9 mouse cellular contexts compared by ENCODE assay signal in genomic region chr13:63231702-63232070, GRCm38 (mm10).
DNase-seq lines count a peak whose midpoint lies in the region; ATAC-seq lines count a peak whose summit lies in the region.
"Had no signal": no experiment of that assay in that cellular context is flagged by ENCODE, and none has a peak within 500 bp of the region (broad histone marks: within the 10 kb centered on the region; RNA-seq: fewer than 3 reads in every experiment).

No protein-coding gene starts in this region.

- DNase-seq in midbrain, embryonic 10.5 days (ENCODE audit: low spot score): no peak

- no peak for ATAC-seq in midbrain, embryonic 16.5 days
- peak; percentile 64 for ATAC-seq in heart, embryonic 15.5 days (replicated peaks; ENCODE audit: insufficient number of reproducible peaks, insufficient read depth, low FRiP score, low read depth)
- peak; percentile 94 for ATAC-seq in kidney, embryonic 16.5 days (ENCODE audit: low FRiP score, low TSS enrichment)
- ATAC-seq in stomach, embryonic 15.5 days (ENCODE audit: insufficient read depth, low FRiP score, low read depth): peak; percentile 81
- ATAC-seq in granulocyte monocyte progenitor cell, adult 5-6 weeks (replicated peaks; ENCODE audit: poor library complexity, severe bottlenecking): no peak
- ATAC-seq in frontal cortex, adult (ENCODE audit: low TSS enrichment): no peak
- ATAC-seq: inflammation-experienced regulatory T-cells, adult 6 months had no signal

- H3K4me1 ChIP-seq in midbrain, embryonic 10.5 days: peaks cover 22% of the 10 kb centered on the region
- H3K4me1 ChIP-seq in midbrain, embryonic 16.5 days (ENCODE audit: control insufficient read depth, insufficient read depth, low read length): 0 out of 2 replicates have a peak, but pooled peaks cover 2% of the 10 kb centered on the region
- peaks cover 20% of the 10 kb centered on the region for H3K4me1 ChIP-seq in heart, embryonic 15.5 days (replicated peaks)
- peaks cover 33% of the 10 kb centered on the region for H3K4me1 ChIP-seq in kidney, embryonic 16.5 days (ENCODE audit: insufficient read depth, low read length)
- peaks cover 23% of the 10 kb centered on the region; the same call in 1 of the 2 replicates for H3K4me1 ChIP-seq in stomach, embryonic 15.5 days

- H3K9ac ChIP-seq in midbrain, embryonic 16.5 days (ENCODE audit: low read depth, low read length): no peak overlapping the region
- no peak overlapping the region for H3K9ac ChIP-seq in heart, embryonic 15.5 days
- H3K9ac ChIP-seq in kidney, embryonic 16.5 days (replicated peaks; ENCODE audit: low read length): peak overlapping the region; percentile 50; the same call in 1 of the 2 replicates
- no peak overlapping the region for H3K9ac ChIP-seq in stomach, embryonic 15.5 days
- H3K9ac ChIP-seq: limb, embryonic 12.5 days had no signal

- H3K9me3 ChIP-seq in midbrain, embryonic 10.5 days (replicated peaks): no peaks in the 10 kb centered on the region
- H3K9me3 ChIP-seq in midbrain, embryonic 16.5 days (replicated peaks; ENCODE audit: control insufficient read depth, low read length, poor library complexity, severe bottlenecking): no peaks in the 10 kb centered on the region
- no peaks in the 10 kb centered on the region for H3K9me3 ChIP-seq in heart, embryonic 15.5 days (replicated peaks)
- no peaks in the 10 kb centered on the region for H3K9me3 ChIP-seq in kidney, embryonic 16.5 days (ENCODE audit: low read length)
- H3K9me3 ChIP-seq in stomach, embryonic 15.5 days: no peaks in the 10 kb centered on the region
- H3K9me3 ChIP-seq: limb, embryonic 12.5 days had no signal

- 33% methylated on average over 3 of the region's 3 CpGs for WGBS in midbrain, embryonic 10.5 days
- 15% methylated on average over 3 of the region's 3 CpGs for WGBS in midbrain, embryonic 16.5 days
- WGBS in heart, embryonic 15.5 days: 14% methylated on average over 3 of the region's 3 CpGs
- WGBS in kidney, embryonic 16.5 days: 11% methylated on average over 3 of the region's 3 CpGs
- WGBS in stomach, embryonic 15.5 days: 15% methylated on average over 3 of the region's 3 CpGs

- H3K27ac ChIP-seq in midbrain, embryonic 10.5 days (replicated peaks): 0 out of 2 replicates have a peak overlapping the region, but pooled peaks have one; percentile 18
- no peak overlapping the region for H3K27ac ChIP-seq in midbrain, embryonic 16.5 days (ENCODE audit: low read length)
- H3K27ac ChIP-seq in heart, embryonic 15.5 days: peak overlapping the region; percentile 80
- peak overlapping the region; percentile 98 for H3K27ac ChIP-seq in kidney, embryonic 16.5 days (ENCODE audit: low read length)
- peak overlapping the region; percentile 86 for H3K27ac ChIP-seq in stomach, embryonic 15.5 days

- no peaks in the 10 kb centered on the region for H3K27me3 ChIP-seq in midbrain, embryonic 10.5 days (ENCODE audit: low read depth, poor library complexity, severe bottlenecking)
- no peaks in the 10 kb centered on the region for H3K27me3 ChIP-seq in midbrain, embryonic 16.5 days (ENCODE audit: control insufficient read depth, insufficient read depth, low read depth, low read length)
- no peaks in the 10 kb centered on the region for H3K27me3 ChIP-seq in heart, embryonic 15.5 days
- H3K27me3 ChIP-seq in kidney, embryonic 16.5 days (ENCODE audit: insufficient read depth, low read length): no peaks in the 10 kb centered on the region
- no peaks in the 10 kb centered on the region for H3K27me3 ChIP-seq in stomach, embryonic 15.5 days (replicated peaks)
- H3K27me3 ChIP-seq: limb, embryonic 12.5 days had no signal

- H3K4me3 ChIP-seq in midbrain, embryonic 10.5 days: no peak overlapping the region
- H3K4me3 ChIP-seq in midbrain, embryonic 16.5 days (ENCODE audit: low read depth, low read length): no peak overlapping the region
- no peak overlapping the region for H3K4me3 ChIP-seq in heart, embryonic 15.5 days
- H3K4me3 ChIP-seq in kidney, embryonic 16.5 days (ENCODE audit: low read length): no peak overlapping the region
- H3K4me3 ChIP-seq in stomach, embryonic 15.5 days (replicated peaks): no peak overlapping the region
- H3K4me3 ChIP-seq: limb, embryonic 12.5 days had no signal

- no peak overlapping the region for H3K4me2 ChIP-seq in midbrain, embryonic 16.5 days (ENCODE audit: low read length)
- no peak overlapping the region for H3K4me2 ChIP-seq in heart, embryonic 15.5 days
- no peak overlapping the region for H3K4me2 ChIP-seq in kidney, embryonic 16.5 days (replicated peaks; ENCODE audit: low read depth, low read length)
- H3K4me2 ChIP-seq in stomach, embryonic 15.5 days: no peak overlapping the region
- H3K4me2 ChIP-seq: limb, embryonic 12.5 days had no signal

- H3K36me3 ChIP-seq in midbrain, embryonic 10.5 days: no peaks in the 10 kb centered on the region
- no peaks in the 10 kb centered on the region for H3K36me3 ChIP-seq in midbrain, embryonic 16.5 days (ENCODE audit: control insufficient read depth, insufficient read depth, low read length)
- H3K36me3 ChIP-seq in heart, embryonic 15.5 days: no peaks in the 10 kb centered on the region
- H3K36me3 ChIP-seq in kidney, embryonic 16.5 days (ENCODE audit: insufficient read depth, low read length): no peaks in the 10 kb centered on the region
- no peaks in the 10 kb centered on the region for H3K36me3 ChIP-seq in stomach, embryonic 15.5 days
- H3K36me3 ChIP-seq: limb, embryonic 12.5 days had no signal

Comparison
In these comparisons a context has a peak if more than half of its experiments do, and no peak if none do; other contexts are left out.
1. ATAC-seq: peak in heart, embryonic 15.5 days (single experiment), kidney, embryonic 16.5 days (single experiment) and stomach, embryonic 15.5 days (single experiment); none in midbrain, embryonic 16.5 days (single experiment), granulocyte monocyte progenitor cell, adult 5-6 weeks (single experiment) and frontal cortex, adult (single experiment).